Mouse (Mus musculus): ENCODE data around the gene Grin1.
A peak's percentile ranks its signal among the peaks of the same experiment; 100 is the strongest.

Gene Grin1

DNA sequence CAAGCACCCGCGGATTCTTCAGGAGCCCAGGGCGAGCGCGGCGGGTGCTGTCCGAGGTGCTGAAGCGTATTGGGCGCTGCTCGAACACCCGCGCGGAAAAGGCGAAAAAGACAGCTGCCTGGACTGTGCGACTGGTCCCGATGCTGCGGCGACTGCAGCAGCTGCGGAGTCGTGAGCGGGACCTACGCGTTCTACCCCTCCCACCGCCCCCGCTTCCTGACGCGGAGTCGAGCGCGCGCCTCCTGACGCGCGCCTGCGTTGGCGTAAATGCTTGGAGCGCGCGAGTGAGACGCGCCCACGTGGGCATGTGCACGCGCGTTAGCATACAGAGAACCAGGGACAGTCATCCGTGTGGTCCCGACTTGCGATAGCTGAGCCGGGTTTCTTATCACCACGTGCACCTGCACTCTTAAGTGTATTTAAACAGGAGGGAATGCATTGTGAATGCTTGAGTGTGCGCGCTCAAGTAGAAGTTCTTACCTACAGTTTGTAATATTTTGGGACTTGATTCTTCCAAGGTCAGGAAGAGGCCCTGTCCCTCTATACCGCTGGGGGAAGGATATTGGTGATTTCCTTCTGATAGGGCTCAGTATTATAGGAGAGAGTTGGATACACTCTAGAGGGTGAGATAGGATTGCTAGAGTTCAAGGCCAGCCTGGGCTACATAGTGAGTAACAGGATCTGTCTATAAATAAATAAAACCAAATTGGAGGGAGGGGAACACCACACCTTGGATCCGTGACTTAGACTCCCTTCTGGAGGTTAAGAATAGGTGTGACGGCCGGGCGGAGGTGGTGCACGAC is at the start of gene Grin1:
TSS of gene Grin1 (minus strand) at position 217 of the 803 bp plus-strand sequence.
- peak; percentile 74 for DNase-seq

DNA sequence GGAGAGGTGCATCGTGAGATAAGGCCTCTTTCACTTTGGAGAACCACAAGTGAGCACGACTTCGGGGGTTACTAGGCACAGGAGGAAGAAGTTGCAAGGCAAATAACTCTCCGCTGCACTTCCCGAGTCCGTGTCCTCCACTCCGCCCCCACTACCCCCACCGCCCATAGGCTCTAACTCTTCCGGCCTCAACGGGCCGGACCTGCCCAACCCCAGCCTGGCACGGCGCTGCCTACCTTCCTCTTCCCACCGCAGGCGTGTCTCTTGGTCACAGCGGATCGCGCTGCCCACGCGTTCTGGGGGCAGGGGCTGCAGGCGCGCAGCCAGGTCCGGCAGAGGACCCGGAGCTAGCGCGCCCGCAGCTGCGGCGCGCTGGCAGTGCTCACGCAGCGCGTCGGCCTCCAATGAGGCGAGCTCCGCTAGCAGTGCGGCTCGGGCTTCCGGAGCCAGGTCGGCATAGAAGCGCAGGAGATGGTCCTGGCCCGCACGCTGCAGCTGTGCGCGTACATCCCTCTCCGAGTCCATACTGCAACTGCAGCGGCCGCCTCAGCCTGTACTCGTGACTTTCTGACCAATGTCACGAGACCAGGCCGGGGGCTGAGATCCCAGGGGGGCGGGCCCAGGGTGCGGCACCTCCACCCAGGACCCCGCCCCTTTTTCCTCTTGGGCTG is 46.2 kb upstream of the Grin1 start, which contains the start of gene Uap1l1:
TSS of gene Uap1l1 (minus strand) at position 592 of the 671 bp plus-strand sequence.
- peak; percentile 64 for DNase-seq

GRCm38 (mm10) chr2:25364761-25365090 is 45.7 kb upstream of the Grin1 start:
- DNase-seq, result no peak

GRCm38 (mm10) chr2:25364313-25364712 is 45.3 kb upstream of the Grin1 start:
- no peak for DNase-seq

GRCm38 (mm10) chr2:25363478-25364178 is 44.6 kb upstream of the Grin1 start:
- no peak for DNase-seq

DNA sequence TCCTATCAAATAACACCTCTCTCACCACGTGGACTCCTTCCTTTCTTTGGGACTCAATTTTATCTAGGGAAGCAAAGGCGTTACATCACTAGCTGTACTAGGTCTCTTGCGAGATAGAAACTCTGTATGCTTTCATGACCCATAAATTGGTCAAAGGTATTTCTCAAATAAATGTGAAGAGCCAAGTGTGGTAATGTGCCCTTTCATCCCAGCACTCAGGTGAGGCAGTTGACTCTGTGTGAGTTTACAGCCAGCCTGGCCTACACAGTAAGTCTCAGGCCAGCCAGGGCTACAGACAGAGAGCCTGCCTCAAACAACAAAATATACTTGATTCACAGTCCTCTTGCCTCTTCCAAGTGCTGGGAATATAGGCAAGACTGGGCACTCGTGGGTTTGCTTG is 40.9 kb upstream of the Grin1 start:
- DNase-seq, result no peak

- DNase-seq, result peak; percentile 73
Measured at GRCm38 (mm10) chr2:25356208-25357079, 37.5 kb upstream of the Grin1 start, which contains the start of gene Dpp7. Gene Dpp7, minus strand, starts transcription at chr2:25356359.

- no peak for DNase-seq
Measured at GRCm38 (mm10) chr2:25355419-25356066, 36.6 kb upstream of the Grin1 start.

DNA sequence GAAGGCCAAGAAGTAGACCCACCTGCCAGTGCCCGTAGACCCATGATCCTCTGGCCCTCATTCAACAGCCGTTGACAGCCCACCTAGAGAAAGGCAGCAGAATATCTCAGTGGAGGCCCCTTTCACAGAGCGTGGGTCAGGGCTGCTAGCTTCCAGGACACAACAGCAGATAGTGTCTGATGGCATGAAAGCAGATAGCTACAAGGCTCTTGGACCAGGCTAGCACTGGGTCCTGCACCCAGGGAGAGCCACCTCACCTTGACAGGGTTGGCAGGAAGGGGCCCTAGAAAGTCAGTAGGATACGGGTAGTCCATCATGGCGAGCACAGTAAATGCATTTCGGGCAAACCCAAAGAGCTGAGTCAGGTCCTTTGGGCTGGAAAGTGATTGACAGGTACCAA is 35.2 kb upstream of the Grin1 start:
- DNase-seq, result no peak

- DNase-seq, result no peak
Measured at GRCm38 (mm10) chr2:25350701-25351100, 31.7 kb upstream of the Grin1 start.

DNA sequence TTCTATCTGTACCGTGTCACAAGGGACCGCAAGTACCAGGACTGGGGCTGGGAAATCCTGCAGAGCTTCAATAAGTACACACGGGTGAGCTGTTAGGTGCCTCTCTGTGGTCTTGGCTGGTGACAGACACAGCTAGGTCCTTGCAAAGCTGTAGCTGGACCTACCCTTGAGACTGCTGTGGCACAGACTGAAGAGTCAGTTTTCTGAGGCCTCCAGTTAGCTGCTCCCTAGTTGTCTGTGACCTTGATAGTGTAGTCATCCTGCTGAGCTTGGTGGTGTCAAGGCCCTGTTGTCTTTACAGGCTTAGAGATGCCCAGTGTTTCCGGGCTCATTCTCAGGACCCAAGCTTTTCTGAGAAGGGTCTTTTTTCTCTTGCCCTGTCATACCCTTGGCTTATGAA is 30.5 kb upstream of the Grin1 start:
- DNase-seq, result no peak

- no peak for DNase-seq
Measured at GRCm38 (mm10) chr2:25348162-25348561, 29.2 kb upstream of the Grin1 start.

DNA sequence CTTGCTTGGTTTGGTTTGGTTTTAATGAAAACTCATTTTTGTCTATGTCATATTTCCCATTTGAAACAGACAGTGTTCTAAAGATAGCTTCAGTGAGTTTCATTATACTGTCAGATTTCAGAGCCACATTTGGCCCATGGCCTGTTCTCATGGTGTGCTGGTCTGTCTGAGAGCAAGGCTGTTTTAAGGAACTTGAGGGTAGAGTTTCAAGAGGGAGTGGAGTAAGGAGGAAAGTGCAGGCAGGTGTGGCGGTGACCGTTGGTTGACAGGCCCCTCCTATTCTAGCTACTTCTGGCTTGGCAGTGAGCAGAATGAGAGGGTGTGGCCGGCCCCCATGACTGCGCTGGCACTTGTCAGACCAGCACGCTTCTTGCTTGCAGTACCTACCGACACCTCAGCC is 19.3 kb upstream of the Grin1 start:
- no peak for DNase-seq

- no peak for DNase-seq
Measured at GRCm38 (mm10) chr2:25333569-25333968, 14.6 kb upstream of the Grin1 start.

DNA sequence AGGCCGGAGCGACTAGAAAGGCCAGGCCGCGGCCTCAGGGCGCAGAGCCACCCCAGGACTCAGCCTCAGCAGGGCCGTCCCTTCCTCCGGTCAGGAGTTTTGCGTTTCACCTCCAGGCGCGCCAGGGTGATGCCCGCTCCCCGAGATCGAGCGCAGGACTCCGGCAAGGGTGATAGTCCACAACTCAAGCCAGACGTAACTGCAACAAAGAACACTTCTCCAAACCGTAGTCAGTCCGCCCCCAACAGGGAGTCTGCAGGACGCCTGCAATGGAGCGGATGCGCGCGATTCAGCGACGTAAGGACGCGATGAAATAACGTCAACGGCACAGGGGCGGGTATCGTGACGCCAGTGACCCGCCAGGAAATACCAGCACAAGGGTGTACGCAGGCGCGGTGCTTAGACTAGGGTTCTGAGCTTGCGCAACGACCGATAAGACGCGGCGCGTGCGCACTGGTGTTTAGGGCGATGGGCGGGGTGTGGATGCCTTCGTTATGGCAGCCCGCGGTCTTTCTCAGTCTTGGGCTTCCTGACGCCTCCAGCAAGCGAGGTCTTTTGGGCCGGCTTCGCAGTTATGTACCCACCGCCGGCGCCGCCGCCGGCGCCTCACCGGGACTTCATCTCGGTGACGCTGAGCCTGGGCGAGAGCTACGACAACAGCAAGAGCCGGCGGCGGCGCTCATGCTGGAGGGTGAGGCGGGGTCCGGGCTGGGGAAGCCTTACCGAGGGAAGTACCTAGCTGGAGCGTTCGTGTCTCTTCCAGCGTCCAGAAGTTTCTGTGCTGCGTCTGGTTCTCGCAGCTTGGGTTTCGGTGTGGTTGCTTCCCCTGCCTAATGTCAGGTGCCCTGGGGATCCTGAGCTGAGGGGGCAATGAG is 13.5 kb upstream of the Grin1 start, which contains the start of gene Man1b1:
TSS of gene Man1b1 (plus strand) at position 53 of the 875 bp plus-strand sequence.
- peak; percentile 100 for DNase-seq

DNA sequence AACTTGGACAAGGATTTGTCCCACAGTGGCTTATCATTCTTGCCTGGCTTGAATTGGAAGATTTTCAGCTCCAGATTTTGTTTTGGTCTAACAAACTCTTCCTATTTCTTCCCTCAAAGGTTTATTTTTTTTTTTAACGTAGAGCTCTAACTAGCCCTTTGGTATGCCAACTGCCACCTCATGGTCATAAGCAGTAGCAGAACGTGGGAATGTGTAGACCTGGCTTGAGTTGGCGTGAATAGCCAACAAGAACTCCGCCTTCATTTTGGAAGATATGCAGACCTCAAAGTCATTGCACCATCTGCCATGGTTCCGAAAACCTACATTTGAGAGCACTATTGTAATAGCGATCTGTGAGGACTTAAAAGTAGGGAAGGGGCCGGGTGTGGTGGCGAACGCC is 12.5 kb upstream of the Grin1 start:
- no peak for DNase-seq

GRCm38 (mm10) chr2:25328440-25328839 is 9.5 kb upstream of the Grin1 start:
- peak; percentile 32 for DNase-seq

DNA sequence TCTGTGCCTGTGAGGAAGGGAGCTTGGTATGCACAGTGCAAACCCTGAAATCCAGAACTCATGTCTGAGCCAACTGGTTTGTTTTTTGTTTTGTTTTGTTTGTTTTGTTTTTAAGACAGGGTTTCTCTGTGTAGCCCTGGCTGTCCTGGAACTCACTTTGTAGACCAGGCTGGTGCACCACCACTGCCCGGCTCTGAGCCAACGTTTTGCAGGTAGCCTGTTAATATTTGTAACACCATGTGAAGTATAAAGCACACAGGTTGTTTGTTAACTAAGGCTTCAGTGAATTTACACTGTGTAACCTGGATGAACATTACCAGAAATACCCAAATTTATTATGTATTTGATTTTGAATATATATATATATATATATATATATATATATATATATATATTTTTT is 7.0 kb upstream of the Grin1 start:
- DNase-seq, result no peak

- DNase-seq, result no peak
Measured at GRCm38 (mm10) chr2:25320084-25320483, 1.1 kb upstream of the Grin1 start.

DNA sequence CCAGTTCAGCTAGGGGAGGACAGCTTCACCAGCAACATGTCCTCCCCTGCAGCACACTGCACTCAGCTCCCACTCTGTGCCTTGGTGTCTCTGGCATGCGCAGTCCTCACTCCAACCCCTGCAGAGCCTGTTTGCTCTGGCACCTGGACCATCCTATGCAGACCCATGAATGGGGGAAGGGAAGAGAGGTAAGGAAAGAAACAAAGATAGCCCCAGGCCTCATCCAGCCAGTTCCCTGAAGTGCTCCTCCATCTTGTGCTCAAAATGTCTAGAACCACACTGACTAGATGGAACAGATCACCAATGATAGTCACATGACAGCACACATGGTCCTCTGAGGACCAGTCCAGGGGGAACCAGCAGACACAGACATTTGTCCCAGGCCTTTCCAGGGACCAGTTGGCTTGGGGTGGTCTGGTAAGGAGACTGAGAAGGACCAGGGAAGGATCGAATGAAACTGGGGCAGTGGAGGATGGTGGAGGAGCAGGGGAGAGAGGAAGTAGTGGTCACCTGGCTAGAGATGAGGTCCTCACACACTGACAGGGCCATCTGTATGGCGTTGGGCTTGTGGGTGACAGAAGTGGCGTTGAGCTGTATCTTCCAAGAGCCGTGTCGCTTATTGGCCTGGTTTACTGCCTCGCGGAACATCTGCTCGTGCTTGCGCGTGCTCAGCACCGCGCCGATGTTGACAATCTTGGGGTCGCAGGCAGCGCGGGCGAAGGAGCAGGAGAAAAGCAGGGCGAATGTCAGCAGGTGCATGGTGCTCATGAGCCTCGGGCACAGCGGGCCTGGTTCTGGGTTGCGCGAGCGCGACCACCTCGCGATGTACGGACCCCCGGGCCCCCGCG is 644 bp downstream of the Grin1 start:
- DNase-seq, result no peak
